Mouse (Mus musculus): ENCODE data around the gene Sp3. TPM values are rescaled to one million over a fixed set of nuclear protein-coding genes. Genes with fewer than 3 reads are reported as not detected.
A peak's percentile ranks its signal among the peaks of the same experiment; 100 is the strongest.

Sp3 gene
- total and polyA plus RNA-seq, 3 experiments: 10.9 to 130 (median 129) TPM

DNA sequence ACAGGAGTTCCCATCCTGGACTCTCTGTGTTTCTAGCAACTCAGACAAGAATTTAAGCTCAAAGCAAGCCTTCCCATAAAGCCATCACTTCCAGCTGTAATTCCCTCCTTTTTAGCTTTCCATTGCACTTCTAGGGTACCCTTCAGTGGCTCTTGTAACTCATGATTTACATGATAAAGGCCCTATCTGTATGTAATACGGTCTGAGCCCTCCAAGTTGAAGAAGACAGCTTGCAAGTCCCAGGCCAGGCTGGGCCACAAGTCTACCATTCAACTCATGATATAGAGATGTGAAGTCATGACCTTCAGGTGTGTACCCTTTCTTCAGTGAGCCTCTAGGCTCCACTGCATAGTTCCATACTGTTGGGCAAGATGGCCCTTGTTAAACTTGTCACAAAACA, 5.3 kb upstream of the Sp3 start:
- H3K36me3 ChIP-seq (replicated peaks): peaks cover 2% of the 10 kb centered on the region
- no peak for ATAC-seq (ENCODE audit: extremely low read depth, insufficient number of reproducible peaks, low FRiP score, poor library complexity, severe bottlenecking)
- H3K4me1 ChIP-seq (ENCODE audit: insufficient read depth, low read depth, low read length): peaks cover 17% of the 10 kb centered on the region
- no peak for DNase-seq (ENCODE audit: low spot score)
- peaks cover 10% of the 10 kb centered on the region for H3K9me3 ChIP-seq (replicated peaks)
- H3K27me3 ChIP-seq (ENCODE audit: insufficient read depth, low read length): no peaks in the 10 kb centered on the region
- TF ChIP-seq TAL1 (conservative IDR thresholded peaks at IDR 0.05; ENCODE audit: low read depth, low read length) (no peak), POLR2AphosphoS5 (IDR thresholded peaks at IDR 0.05; ENCODE audit: insufficient replicate concordance, low read depth, low read length) (no peak), GATA2 (IDR thresholded peaks at IDR 0.05; ENCODE audit: borderline replicate concordance, low read depth, low read length) (no peak), GATA1 (IDR thresholded peaks at IDR 0.05; ENCODE audit: borderline replicate concordance, low read length) (no peak), CTCF (IDR thresholded peaks at IDR 0.05; ENCODE audit: low read depth, low read length) (no peak)
- no peak overlapping the region for H3K4me3 ChIP-seq (ENCODE audit: low read depth, low read length)

DNA sequence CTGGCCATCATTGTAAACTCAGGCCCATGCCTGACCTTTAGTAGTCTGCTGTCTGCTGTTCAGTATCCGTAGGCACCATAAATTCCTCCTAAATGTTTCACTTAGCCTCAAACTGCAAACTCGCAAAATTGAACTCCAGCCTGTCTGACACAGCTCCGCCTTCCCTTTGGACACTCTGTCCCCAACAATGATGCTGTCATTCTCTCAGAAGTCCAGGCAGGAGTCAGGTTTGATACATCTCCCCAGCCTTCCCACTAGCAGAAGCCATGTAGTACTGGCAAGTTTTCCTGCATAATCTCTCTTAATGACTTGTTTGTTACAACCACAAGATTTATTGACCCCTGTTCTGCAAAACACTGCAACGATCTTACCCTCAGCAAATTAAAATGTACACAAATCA, 4.6 kb upstream of the Sp3 start:
- DNase-seq (ENCODE audit: low spot score) (no peak), ATAC-seq (ENCODE audit: extremely low read depth, insufficient number of reproducible peaks, low FRiP score, poor library complexity, severe bottlenecking) (no peak)
- no peak overlapping the region for H3K4me3 ChIP-seq (ENCODE audit: low read depth, low read length)
- H3K36me3 ChIP-seq (replicated peaks): peaks cover 2% of the 10 kb centered on the region
- TF ChIP-seq GATA1 (IDR thresholded peaks at IDR 0.05; ENCODE audit: borderline replicate concordance, low read length): no peak
- TF ChIP-seq TAL1 (conservative IDR thresholded peaks at IDR 0.05; ENCODE audit: low read depth, low read length): no peak
- TF ChIP-seq GATA2 (IDR thresholded peaks at IDR 0.05; ENCODE audit: borderline replicate concordance, low read depth, low read length): no peak
- no peak for TF ChIP-seq POLR2AphosphoS5 (IDR thresholded peaks at IDR 0.05; ENCODE audit: insufficient replicate concordance, low read depth, low read length)
- TF ChIP-seq CTCF (IDR thresholded peaks at IDR 0.05; ENCODE audit: low read depth, low read length): no peak
- peaks cover 17% of the 10 kb centered on the region for H3K4me1 ChIP-seq (ENCODE audit: insufficient read depth, low read depth, low read length)
- H3K9me3 ChIP-seq (replicated peaks): peaks cover 10% of the 10 kb centered on the region
- H3K27me3 ChIP-seq (ENCODE audit: insufficient read depth, low read length): no peaks in the 10 kb centered on the region

DNA sequence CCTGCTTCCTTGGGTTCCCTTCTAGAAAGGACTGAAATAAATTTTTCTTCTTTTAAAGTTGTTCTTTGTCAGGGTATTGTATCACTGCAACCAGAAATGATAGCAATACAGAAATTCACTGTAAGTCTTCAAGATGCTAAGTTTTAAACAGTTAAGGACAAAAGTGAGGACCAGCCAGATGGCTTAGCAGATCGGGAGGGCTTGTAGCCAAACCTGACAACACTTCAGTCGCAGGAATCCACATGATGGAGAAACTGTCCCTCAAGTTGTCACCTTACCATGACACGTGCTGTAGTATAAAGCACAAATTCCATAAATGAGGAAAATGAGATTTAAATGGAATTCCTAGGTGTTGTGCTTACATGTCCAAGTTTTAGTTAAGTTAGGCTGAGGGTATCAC, 3.0 kb upstream of the Sp3 start:
- H3K27me3 ChIP-seq (ENCODE audit: insufficient read depth, low read length): no peaks in the 10 kb centered on the region
- no peak for ATAC-seq (ENCODE audit: extremely low read depth, insufficient number of reproducible peaks, low FRiP score, poor library complexity, severe bottlenecking)
- H3K9me3 ChIP-seq (replicated peaks): no peaks in the 10 kb centered on the region
- H3K4me1 ChIP-seq (ENCODE audit: insufficient read depth, low read depth, low read length): peaks cover 17% of the 10 kb centered on the region
- no peak overlapping the region for H3K4me3 ChIP-seq (ENCODE audit: low read depth, low read length)
- H3K36me3 ChIP-seq (replicated peaks): peaks cover under 1% of the 10 kb centered on the region
- no peak for DNase-seq (ENCODE audit: low spot score)
- TF ChIP-seq GATA1 (IDR thresholded peaks at IDR 0.05; ENCODE audit: borderline replicate concordance, low read length): no peak

DNA sequence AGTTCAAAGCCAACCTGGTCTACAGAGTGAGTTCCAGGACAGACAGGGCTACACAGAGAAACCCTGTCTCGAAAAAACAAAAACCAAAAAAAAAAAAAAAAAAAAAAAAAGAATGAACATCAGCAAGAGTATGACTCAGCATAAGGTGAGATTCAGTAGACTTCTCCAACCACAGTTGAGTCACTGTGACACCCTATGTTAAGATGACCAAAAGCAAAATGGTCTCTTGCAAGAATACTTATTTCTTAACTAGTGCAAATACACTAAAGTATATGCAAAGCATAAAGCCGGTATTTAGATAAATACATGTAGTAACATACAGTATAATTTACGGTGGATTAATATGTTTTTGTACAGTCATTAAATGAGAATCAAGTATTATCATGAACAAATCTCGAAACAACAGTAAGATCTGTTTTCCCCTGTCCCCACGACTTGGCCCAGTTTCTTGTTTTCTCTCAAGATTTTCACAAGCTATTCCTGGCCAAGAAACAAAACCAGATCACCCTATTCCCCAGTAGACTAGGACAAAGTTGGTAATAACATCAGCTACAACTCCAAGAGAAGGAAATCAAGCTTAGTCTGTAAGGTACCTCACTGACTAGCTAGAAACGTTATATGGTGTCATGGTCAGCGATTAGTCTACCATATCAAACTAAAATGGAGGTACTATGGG, 2.0 kb upstream of the Sp3 start:
- TF ChIP-seq CTCF (IDR thresholded peaks at IDR 0.05; ENCODE audit: low read depth, low read length) (no peak), GATA2 (IDR thresholded peaks at IDR 0.05; ENCODE audit: borderline replicate concordance, low read depth, low read length) (no peak), POLR2AphosphoS5 (IDR thresholded peaks at IDR 0.05; ENCODE audit: insufficient replicate concordance, low read depth, low read length) (no peak), GATA1 (IDR thresholded peaks at IDR 0.05; ENCODE audit: borderline replicate concordance, low read length) (no peak), TAL1 (conservative IDR thresholded peaks at IDR 0.05; ENCODE audit: low read depth, low read length) (no peak)
- Histone ChIP-seq H3K4me3 (ENCODE audit: low read depth, low read length) (no peak overlapping the region), H3K36me3 (replicated peaks) (no peaks in the 10 kb centered on the region), H3K9me3 (replicated peaks) (no peaks in the 10 kb centered on the region), H3K27me3 (ENCODE audit: insufficient read depth, low read length) (no peaks in the 10 kb centered on the region), H3K4me1 (ENCODE audit: insufficient read depth, low read depth, low read length) (peaks cover 19% of the 10 kb centered on the region)
- DNase-seq (ENCODE audit: low spot score) (no peak), ATAC-seq (ENCODE audit: extremely low read depth, insufficient number of reproducible peaks, low FRiP score, poor library complexity, severe bottlenecking) (no peak)

DNA sequence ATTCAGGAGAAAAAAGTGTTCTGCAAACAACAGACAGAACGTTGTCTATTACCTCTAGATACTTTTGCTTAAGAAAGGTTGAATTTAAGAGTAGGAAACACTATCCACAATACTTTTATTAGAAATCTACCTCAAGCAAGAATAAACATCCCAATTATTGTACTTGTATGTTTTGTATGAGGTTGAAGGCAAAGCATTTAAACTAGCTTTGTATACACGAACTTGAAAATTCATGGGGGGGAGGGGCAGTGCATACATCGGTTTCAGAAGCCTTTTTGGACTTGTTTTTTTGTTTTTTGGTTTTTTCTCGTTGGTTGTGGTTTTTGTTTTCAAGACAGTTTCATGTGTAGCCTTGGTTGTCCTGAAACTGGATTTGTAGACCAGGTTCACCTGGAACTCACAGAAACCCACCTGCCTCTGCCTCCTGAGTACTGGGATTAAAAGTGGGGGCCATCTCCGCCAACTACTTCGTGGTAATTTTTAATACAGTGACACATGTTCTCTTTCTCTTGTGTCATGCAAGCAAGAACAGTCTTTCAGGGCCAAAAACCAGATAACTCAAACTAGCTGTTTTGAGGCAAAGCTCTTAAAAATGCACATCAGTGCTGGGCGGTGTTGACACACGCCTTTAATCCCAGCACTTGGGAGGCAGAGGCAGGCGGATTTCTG, 1.3 kb upstream of the Sp3 start:
- no peaks in the 10 kb centered on the region for H3K27me3 ChIP-seq (ENCODE audit: insufficient read depth, low read length)
- no peaks in the 10 kb centered on the region for H3K36me3 ChIP-seq (replicated peaks)
- H3K9me3 ChIP-seq (replicated peaks): no peaks in the 10 kb centered on the region
- no peak for DNase-seq (ENCODE audit: low spot score)
- TF ChIP-seq GATA1 (IDR thresholded peaks at IDR 0.05; ENCODE audit: borderline replicate concordance, low read length): no peak
- no peak for TF ChIP-seq GATA2 (IDR thresholded peaks at IDR 0.05; ENCODE audit: borderline replicate concordance, low read depth, low read length)
- TF ChIP-seq CTCF (IDR thresholded peaks at IDR 0.05; ENCODE audit: low read depth, low read length): no peak
- no peak for TF ChIP-seq TAL1 (conservative IDR thresholded peaks at IDR 0.05; ENCODE audit: low read depth, low read length)
- TF ChIP-seq POLR2AphosphoS5 (IDR thresholded peaks at IDR 0.05; ENCODE audit: insufficient replicate concordance, low read depth, low read length): no peak
- H3K4me1 ChIP-seq (ENCODE audit: insufficient read depth, low read depth, low read length): peaks cover 22% of the 10 kb centered on the region
- no peak overlapping the region for H3K4me3 ChIP-seq (ENCODE audit: low read depth, low read length)
- no peak for ATAC-seq (ENCODE audit: extremely low read depth, insufficient number of reproducible peaks, low FRiP score, poor library complexity, severe bottlenecking)

DNA sequence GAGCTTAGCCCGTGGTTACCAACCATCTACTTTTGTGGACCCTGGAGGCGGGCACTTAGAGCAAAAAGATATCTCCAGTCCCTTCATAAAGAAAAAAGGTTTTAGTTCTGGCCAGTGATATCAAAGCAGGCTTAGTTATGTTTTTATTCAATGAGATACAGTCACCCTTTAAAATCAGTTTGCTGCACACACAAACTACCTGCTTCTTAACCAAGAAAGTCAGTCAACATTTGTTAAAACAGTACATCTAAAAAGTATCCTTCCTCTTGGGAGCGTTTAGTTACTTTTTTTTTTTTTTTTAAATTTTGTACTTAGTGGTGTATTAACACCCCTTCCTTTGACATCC, 802 bp upstream of the Sp3 start:
- H3K9me3 ChIP-seq (replicated peaks): no peaks in the 10 kb centered on the region

More for the DNA sequence above, 802 bp upstream of the Sp3 start:
- peak overlapping the region; percentile 94 for H3K4me3 ChIP-seq (ENCODE audit: low read depth, low read length)
- peaks cover 1% of the 10 kb centered on the region for H3K36me3 ChIP-seq (replicated peaks)
- no peaks in the 10 kb centered on the region for H3K27me3 ChIP-seq (ENCODE audit: insufficient read depth, low read length)
- no peak for ATAC-seq (ENCODE audit: extremely low read depth, insufficient number of reproducible peaks, low FRiP score, poor library complexity, severe bottlenecking)
- TF ChIP-seq POLR2AphosphoS5 (IDR thresholded peaks at IDR 0.05; ENCODE audit: insufficient replicate concordance, low read depth, low read length): no peak
- TF ChIP-seq GATA2 (IDR thresholded peaks at IDR 0.05; ENCODE audit: borderline replicate concordance, low read depth, low read length): no peak
- TF ChIP-seq TAL1 (conservative IDR thresholded peaks at IDR 0.05; ENCODE audit: low read depth, low read length): no peak
- TF ChIP-seq CTCF (IDR thresholded peaks at IDR 0.05; ENCODE audit: low read depth, low read length): no peak
- no peak for TF ChIP-seq GATA1 (IDR thresholded peaks at IDR 0.05; ENCODE audit: borderline replicate concordance, low read length)
- H3K4me1 ChIP-seq (ENCODE audit: insufficient read depth, low read depth, low read length): peaks cover 25% of the 10 kb centered on the region
- DNase-seq (ENCODE audit: low spot score): no peak

Measured in G1E (cell line).